Mouse (Mus musculus) liver, embryonic 14.5 days (tissue): ENCODE results near the gene Alg2.

Experiments used
- CTCF ChIP-seq: IDR thresholded peaks from 2 replicates; pipeline ENCODE4 v1.5.1; 2016; ENCODE audit warnings: antibody characterized with exemption, low read depth, control low read depth
- EP300 ChIP-seq: IDR thresholded peaks from 2 replicates; pipeline ENCODE4 v1.6.1; 2016; ENCODE audit warnings: antibody characterized with exemption, low read depth

- TF ChIP-seq CTCF, result peak; percentile 97
- no peak for TF ChIP-seq EP300
These were observed 36.5 kb downstream of the Alg2 start for GRCm38 (mm10) chr4:47437365-47438340.
